20 mouse cellular contexts compared by ENCODE assay signal in the genomic region with DNA sequence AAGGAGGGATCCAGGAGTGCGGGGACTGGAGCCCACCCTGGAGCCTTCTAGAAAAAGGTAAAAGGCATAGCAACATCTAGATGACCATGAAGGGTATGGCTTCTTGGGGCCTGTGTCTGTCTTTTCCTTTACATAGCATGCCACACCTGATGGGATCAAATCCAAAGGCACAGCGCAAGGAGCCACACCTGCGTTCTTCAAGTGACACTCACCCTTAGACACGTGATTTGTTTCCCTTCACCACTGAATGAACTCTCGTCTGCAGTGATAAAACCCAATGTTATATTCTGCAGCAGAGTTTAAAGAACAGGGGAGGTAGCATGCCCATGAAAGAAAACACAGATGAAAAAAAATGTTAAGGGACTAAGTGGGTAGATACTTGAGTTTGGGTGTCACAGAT.
DNase-seq lines count a peak whose midpoint lies in the region; ATAC-seq lines count a peak whose summit lies in the region.
"Had no signal": no experiment of that assay in that cellular context is flagged by ENCODE, and none has a peak within 500 bp of the region (broad histone marks: within the 10 kb centered on the region; RNA-seq: fewer than 3 reads in every experiment).

No protein-coding gene starts in this region.

- no peak overlapping the region for H3K4me3 ChIP-seq in lung, embryonic 16.5 days (ENCODE audit: low read length)
- H3K4me3 ChIP-seq in intestine, embryonic 16.5 days (ENCODE audit: low read length) = no peak overlapping the region
- H3K4me3 ChIP-seq: embryonic facial prominence, embryonic 10.5 days; embryonic facial prominence, embryonic 12.5 days; forebrain, embryonic 13.5 days; forebrain, embryonic 15.5 days had no signal

- H3K4me1 ChIP-seq in lung, embryonic 16.5 days (replicated peaks; ENCODE audit: control insufficient read depth, insufficient read depth, low read length) = peaks cover 16% of the 10 kb centered on the region
- peaks cover 20% of the 10 kb centered on the region for H3K4me1 ChIP-seq in intestine, embryonic 16.5 days (ENCODE audit: control insufficient read depth, insufficient read depth, low read length)
- H3K4me1 ChIP-seq: embryonic facial prominence, embryonic 12.5 days; forebrain, embryonic 13.5 days had no signal

- H3K4me2 ChIP-seq in lung, embryonic 16.5 days (ENCODE audit: low read depth, low read length) = no peak overlapping the region
- no peak overlapping the region for H3K4me2 ChIP-seq in intestine, embryonic 16.5 days (ENCODE audit: low read depth, low read length)
- H3K4me2 ChIP-seq: embryonic facial prominence, embryonic 12.5 days; forebrain, embryonic 13.5 days; forebrain, embryonic 15.5 days had no signal

- H3K9me3 ChIP-seq in lung, embryonic 16.5 days (ENCODE audit: control insufficient read depth, low read length) = no peaks in the 10 kb centered on the region
- no peaks in the 10 kb centered on the region for H3K9me3 ChIP-seq in intestine, embryonic 16.5 days (ENCODE audit: control insufficient read depth, low read length)
- H3K9me3 ChIP-seq: embryonic facial prominence, embryonic 10.5 days; embryonic facial prominence, embryonic 12.5 days; forebrain, embryonic 13.5 days; forebrain, embryonic 15.5 days had no signal

- 43% methylated on average over 5 of the region's 5 CpGs for WGBS in lung, embryonic 16.5 days
- WGBS in intestine, embryonic 16.5 days = 69% methylated on average over 5 of the region's 5 CpGs

- no peak overlapping the region for H3K9ac ChIP-seq in lung, embryonic 16.5 days (ENCODE audit: low read length)
- no peak overlapping the region for H3K9ac ChIP-seq in intestine, embryonic 16.5 days (ENCODE audit: low read depth, low read length)
- H3K9ac ChIP-seq: embryonic facial prominence, embryonic 12.5 days; forebrain, embryonic 13.5 days; forebrain, embryonic 15.5 days; forebrain, postnatal 0 days had no signal

- no peaks in the 10 kb centered on the region for H3K36me3 ChIP-seq in lung, embryonic 16.5 days (ENCODE audit: control insufficient read depth, insufficient read depth, low read length)
- no peaks in the 10 kb centered on the region for H3K36me3 ChIP-seq in intestine, embryonic 16.5 days (ENCODE audit: control insufficient read depth, insufficient read depth, low read length)
- H3K36me3 ChIP-seq: embryonic facial prominence, embryonic 10.5 days; embryonic facial prominence, embryonic 12.5 days; forebrain, embryonic 15.5 days had no signal

- H3K27ac ChIP-seq in lung, embryonic 16.5 days (ENCODE audit: low read length) = no peak overlapping the region
- H3K27ac ChIP-seq in intestine, embryonic 16.5 days (ENCODE audit: low read length) = no peak overlapping the region
- H3K27ac ChIP-seq: embryonic facial prominence, embryonic 10.5 days; embryonic facial prominence, embryonic 12.5 days; forebrain, embryonic 13.5 days; forebrain, embryonic 15.5 days had no signal

- ATAC-seq in lung, embryonic 16.5 days (ENCODE audit: low read depth) = peak; percentile 36; the same call in 1 of the 2 replicates
- peak; percentile 69 for ATAC-seq in intestine, embryonic 16.5 days
- ATAC-seq: forebrain, embryonic 13.5 days; forebrain, embryonic 15.5 days; forebrain, postnatal 0 days had no signal

- no peak for DNase-seq in lung, postnatal 36 days
- peak; percentile 18 for DNase-seq in CD4-positive helper T cell, adult 2 months (ENCODE audit: low read depth, low spot score)
- no peak for DNase-seq in urinary bladder, postnatal 4 days (ENCODE audit: low spot score in 2 of 2)
- no peak for DNase-seq in heart, adult 11 months
- DNase-seq: adrenal gland, adult 8-10 months; adrenal gland, postnatal 14 days; adrenal gland, postnatal 36 days; B cell, adult 2 months; cerebellum, adult 11-12 months; cerebellum, adult 2 months; cerebellum, adult 9-10 months; cerebellum, postnatal 10 days; cerebellum, postnatal 25 days; forebrain, postnatal 0 days had no signal

- H3K27me3 ChIP-seq in lung, embryonic 16.5 days (ENCODE audit: control insufficient read depth, insufficient read depth, low read depth, low read length) = no peaks in the 10 kb centered on the region
- H3K27me3 ChIP-seq in intestine, embryonic 16.5 days (replicated peaks; ENCODE audit: control insufficient read depth, insufficient read depth, low read length) = no peaks in the 10 kb centered on the region
- H3K27me3 ChIP-seq: embryonic facial prominence, embryonic 12.5 days; forebrain, embryonic 13.5 days; forebrain, embryonic 15.5 days had no signal
